Mouse (Mus musculus) T-helper 1 cell (primary cell): Measurements from ENCODE around the gene Tbata.

Experiments used
- in situ Hi-C: fragments of 300-600 bp; cut with MboI, MseI; formaldehyde crosslinking; loops from one replicate; pipeline ENCODE4 v1.15.1; 2025; ENCODE audit warnings: high pct_unique_total_duplicates

Tbata gene

DNA sequence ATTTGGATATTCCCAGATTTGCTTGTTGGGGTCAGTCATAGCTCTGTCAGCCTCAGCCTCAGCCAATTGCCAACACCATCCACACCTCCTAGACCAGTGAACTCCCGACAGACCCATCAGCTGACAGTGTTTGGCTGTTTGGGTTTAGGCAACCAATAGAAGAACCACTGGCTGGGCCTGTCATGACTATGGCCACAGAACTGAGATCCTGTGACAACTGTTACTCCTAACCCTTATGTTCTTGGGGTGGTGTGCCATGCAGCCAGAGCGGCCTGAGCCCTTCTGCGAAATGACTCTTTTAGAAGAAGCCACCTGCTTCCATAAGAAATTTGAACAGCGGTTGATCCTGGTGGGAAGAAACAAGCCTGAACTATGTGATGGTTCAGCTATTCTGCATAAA is 39.4 kb downstream of the Tbata start:
- in situ Hi-C loops: no loop called here

DNA sequence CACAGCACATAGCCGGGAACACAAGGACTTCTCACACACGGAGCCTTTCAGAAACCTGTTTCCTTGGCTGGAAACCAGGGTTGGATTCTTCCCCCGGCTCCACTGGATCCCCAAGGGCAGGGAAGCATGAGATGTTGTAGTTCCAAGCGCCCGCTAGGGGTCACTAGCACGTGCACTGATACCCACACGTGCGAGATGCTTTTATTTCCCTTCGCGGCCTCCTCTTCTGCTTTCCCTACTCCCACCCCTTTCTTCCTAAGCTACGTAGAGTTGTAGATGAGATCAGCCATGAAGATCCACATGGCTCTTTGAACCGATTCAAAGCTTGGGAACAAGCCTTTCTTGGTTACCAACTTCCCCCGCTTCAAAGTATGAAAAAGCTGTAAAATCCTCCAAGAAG is 40.0 kb downstream of the Tbata start:
- in situ Hi-C loops: no loop called here

DNA sequence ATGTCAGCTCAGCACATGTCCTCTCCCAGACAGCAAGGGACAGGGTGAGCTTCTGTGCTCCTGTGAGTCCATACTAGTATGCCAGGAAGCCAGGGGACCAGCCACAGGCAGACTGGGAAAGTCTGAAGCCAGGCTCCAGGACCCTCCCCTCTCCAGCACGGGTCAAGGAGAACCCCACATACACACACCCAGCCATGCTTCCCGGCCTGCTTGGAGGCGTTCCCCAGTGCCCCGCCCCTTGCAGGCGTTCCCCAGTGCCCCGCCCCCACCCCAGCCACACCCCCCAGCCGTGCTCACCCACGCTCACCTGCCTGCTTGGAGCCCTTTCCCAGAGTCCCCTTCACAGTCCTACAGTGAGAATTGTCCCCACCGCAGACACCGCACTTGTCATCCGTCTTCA is 41.1 kb downstream of the Tbata start:
- in situ Hi-C loops: no loop called here

DNA sequence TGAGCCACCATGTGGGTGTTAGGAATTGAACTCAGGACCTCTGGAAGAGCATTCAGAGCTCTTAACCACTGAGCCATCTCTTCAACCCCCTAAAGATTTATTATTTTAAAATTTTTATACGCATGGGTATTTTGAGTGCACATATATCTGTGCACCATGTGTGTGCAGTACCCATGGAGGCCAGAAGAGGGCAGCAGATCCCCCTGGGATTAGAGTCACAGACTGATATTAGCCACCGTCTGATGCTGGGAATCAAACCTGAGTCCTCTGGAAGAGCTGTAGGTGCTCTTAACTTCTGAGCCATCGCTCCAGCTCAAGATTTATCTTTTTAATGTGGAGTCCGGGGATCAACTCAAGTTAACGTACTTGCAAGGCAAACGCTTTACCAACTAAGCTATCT is 43.9 kb downstream of the Tbata start:
- in situ Hi-C loops: no loop called here

DNA sequence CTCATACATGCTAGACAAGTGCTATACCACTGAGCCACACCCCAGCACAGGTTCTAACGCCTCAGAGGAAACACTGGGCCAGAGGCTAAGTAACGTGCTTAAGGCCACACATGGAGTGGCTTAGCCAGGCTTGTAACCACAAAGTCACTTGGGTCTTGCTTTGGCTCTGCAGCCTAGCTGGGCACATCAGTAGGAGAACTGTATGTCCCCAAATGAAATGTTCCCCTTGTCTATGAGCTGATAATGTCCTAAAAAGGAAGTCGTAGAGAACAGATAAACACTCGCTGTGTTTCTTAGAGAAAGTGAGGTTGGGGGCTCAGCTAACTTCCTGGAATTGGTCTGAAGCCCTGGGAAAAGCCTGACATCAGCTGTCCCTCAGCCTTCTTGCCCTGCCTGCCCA is 44.4 kb downstream of the Tbata start:
- in situ Hi-C loops: no loop called here

DNA sequence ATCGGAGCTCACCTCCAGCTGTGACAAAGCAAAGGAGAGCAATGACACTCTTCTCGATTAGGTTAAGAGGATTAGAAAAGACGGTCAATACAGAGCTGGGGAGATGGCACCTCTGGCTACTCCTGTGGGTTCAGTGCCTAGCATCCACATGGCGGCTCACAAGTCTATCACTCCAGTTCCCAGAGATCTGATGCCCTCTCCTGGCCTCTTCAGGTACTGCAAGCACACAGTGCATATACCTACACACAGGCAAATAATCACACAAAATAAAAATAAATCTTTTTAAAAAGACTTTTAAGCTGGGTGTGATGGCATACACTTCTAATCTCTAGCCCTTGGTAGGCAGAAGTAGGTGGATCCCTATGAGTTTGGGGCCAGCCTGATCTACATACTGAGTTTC is 47.6 kb downstream of the Tbata start:
- in situ Hi-C loops: no loop called here

DNA sequence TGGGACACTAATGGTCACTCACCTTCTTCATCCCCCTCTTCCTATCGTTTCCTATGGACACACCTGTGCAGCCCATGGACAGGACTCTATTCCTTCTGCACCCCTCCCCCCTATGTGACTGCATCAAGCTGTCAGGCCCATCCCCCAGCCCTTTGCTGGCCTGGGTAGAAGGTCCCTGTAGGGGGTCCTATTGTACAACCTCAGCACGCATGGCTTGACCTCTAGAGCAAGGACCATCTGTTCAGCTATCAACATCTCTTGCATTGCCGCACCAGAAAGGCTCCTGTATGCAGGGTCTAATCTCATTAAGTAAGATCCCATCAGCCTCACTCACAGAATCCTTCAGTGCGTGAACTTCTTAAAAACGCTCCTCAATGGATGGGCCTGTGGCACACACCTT is 53.9 kb downstream of the Tbata start:
- in situ Hi-C loops: no loop called here

DNA sequence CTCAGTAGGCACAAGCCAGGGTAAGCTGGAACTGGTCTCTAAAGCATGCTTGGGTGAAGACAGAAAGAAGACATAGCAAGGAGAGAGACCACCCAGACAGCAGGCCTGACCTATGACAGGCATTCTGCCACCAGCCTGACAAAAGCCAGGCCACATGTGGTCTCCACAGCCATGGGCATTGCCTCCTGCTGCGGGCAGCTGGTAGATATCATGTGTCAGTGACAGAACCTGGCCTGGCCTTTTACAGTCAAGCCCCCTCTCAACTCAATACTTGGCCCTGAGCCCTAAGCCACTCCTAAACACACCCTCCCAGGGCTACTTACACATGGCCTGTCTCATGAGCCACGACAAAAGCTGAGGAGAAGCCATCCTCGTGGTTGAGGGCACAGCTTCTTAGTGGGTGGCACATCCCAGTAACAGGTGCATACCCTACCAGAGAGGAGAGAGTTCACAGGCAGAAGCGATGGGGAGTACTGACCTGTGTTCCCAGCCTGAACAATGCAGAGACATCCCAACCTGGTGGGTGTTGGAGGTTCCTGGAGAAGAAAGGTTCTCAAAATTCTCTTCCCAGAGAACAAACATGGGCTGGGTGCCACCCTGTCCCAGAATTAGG is 55.1 kb downstream of the Tbata start:
- in situ Hi-C loops: no loop called here

DNA sequence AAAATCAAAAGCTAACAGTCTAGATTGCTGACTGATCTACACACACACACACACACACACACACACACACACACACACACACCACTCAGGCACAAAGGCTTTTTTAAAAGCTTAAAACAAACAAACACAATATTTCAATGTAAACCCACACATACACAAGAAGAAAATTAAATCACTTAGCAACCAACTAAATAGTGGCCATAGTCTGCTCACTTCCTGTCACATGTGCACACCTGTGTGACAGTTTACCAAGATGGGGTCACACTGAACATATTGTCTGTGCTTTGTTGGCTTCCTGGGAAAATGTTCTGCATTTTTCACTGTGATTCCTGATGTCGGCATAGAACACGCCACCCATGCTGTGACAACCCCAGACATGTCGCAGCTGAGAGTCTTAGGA is 60.0 kb downstream of the Tbata start:
- in situ Hi-C loops: no loop called here

DNA sequence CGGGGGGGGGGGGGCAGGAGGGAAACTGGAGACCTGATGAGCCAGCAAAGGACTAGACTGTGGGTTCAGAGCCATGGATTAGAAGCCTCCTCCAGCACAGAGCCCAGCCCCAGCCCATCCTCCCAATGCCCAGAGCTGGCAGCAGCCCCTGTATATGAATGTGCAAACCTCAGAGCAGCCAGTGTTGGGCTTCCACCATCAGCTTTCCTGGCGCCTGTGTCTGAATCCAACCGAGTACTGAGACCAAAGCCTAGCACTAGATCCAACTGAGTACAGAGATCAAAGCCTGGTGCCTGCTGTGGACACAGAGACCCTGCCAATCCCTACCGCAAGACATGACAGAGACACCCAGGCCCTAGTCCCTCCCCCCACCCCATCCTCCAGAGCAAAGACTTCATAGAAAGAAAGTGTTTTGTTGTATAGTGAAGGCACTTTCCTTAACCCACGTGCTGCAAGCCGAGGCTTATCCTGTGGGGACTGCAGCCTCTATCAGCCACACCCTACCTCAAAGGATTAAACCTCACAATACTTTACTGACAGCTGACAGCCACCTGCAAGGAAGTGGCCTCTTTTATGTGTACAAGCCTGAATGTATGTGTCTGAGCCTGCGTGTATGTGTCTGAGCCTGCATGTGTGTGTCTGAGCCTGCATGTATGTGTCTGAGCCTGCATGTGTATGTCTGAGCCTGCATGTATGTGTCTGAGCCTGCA is 61.3 kb downstream of the Tbata start:
- in situ Hi-C loops: no loop called here

DNA sequence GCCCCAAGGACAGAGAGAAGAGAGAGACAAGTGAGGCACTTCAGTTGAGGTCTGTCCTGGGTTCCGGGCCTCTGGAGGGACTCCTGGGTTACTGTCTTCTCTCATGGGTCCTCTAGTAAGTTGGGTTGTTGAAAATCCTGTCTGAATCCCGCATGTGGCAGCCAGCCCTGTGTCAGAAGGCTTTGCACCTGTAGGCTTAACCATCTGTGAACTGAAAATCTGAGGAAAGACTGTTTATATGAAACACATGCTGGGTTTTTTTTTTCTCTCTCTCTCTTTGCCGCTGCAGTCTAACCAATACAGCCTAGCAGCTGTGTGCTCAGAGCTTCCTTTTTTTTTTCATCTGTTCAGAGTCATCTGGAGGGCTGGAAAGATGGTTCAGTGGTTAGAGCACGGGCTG is 62.6 kb downstream of the Tbata start:
- in situ Hi-C loops: no loop called here

DNA sequence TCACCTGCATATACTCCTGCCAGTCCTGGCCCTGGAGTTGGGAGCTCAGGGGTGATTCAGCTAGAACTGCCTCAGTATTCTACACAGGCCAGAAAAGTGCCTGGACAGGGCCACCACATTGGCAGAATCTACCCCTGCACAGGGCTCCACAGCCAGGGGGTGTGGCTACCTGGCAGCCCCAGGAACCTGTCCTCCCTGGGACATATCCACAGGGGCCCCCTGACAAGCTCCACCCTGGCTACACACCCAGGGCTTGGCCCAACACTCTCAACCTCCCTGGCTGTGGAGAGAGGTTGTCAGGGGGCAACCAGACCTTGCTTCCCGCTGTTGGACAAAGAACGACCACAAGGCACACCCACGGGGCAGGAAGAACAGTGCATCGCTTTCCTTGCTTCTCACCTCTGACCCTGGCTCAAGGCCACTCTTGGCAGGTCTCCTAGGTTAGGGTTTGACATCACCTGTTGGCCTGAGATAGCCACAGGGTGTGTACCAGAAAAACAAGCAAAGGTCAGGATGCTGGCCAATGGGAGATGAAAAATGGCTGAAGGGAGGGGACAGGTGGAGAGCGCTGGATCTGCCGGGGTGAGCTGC is 64.0 kb downstream of the Tbata start:
- in situ Hi-C loops: no loop called here

DNA sequence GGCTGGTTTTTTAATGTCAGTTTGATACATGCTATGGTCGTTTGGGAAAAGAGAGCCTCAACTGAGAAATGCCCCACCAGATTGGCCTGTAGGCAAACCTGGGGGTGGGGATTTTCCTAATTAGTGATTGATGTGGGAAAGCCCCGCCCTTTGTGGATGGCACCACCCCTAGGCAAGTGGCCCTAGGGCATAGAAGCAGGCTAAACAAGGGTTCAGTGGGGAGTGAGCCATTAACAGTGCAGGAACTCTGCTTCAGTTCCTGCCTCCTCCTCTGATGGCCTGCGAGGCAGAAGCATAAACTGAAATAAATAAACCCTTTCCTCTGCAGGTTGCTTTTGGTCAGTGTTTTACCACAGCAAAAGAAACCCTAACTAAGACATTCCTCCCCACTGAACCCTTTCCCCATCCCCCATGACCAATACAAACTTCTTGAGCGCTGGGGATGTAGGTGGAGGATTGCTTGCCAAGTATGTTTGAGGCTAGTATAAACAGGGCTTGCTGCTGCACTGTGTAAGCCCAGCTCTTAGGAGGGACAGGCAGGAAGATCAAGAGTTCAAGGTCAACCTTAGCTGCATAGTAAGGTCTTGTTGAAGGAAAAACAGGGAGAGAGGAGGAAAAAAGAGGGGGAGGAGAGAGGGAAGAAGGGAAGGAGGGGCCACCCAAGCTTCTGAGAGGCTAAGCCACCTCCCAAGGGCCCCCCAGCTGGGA is 65.1 kb downstream of the Tbata start:
- in situ Hi-C loops: no loop called here

DNA sequence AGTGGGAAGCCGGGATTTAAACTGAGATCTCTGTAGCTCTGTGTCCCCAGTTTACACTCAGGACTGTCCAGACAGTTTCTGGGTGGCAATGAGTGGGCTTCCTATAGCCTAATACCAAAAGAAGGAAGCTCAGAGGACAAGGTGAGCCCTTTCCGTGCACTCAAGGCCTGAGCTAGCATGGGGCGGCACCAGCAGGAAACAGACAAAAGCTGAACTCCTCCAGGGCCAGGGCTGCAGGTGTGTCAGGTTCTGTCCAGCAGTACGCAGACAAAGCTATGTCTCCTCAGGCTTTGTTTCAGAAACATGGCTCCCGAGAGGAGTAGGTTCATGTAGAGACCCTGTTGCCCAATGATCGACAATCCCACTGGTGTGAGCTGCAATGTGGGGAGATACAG is 65.6 kb downstream of the Tbata start:
- in situ Hi-C loops: no loop called here
